Mouse (Mus musculus): ENCODE data around the gene Rasgrp3.

Gene Rasgrp3

GRCm38 (mm10) chr17:75543434-75543833 lies 107.7 kb downstream of the Rasgrp3 start:
- no peak for DNase-seq

GRCm38 (mm10) chr17:75544262-75544661 lies 108.6 kb downstream of the Rasgrp3 start:
- DNase-seq, result no peak

GRCm38 (mm10) chr17:75550771-75551413 lies 115.2 kb downstream of the Rasgrp3 start:
- peak; percentile 17 to 31 for DNase-seq

GRCm38 (mm10) chr17:75551512-75552400 lies 116.1 kb downstream of the Rasgrp3 start, which contains the start of gene Fam98a:
Gene Fam98a (minus strand): TSS chr17:75551946.
- peak; percentile 98 for DNase-seq

GRCm38 (mm10) chr17:75557031-75557430 lies 121.3 kb downstream of the Rasgrp3 start:
- DNase-seq, result no peak

- DNase-seq, result no peak
These were observed 122.3 kb downstream of the Rasgrp3 start for GRCm38 (mm10) chr17:75558041-75558440.

GRCm38 (mm10) chr17:75575608-75576007 lies 139.9 kb downstream of the Rasgrp3 start:
- no peak for DNase-seq
